Mouse (Mus musculus) 416B (cell line): ENCODE data around the gene Tspan32.

Source experiments
- DNase-seq: peaks from one replicate; pipeline ENCODE4 v3.0.0; 2011; ENCODE audit warnings: low read depth

The Tspan32 gene

DNA sequence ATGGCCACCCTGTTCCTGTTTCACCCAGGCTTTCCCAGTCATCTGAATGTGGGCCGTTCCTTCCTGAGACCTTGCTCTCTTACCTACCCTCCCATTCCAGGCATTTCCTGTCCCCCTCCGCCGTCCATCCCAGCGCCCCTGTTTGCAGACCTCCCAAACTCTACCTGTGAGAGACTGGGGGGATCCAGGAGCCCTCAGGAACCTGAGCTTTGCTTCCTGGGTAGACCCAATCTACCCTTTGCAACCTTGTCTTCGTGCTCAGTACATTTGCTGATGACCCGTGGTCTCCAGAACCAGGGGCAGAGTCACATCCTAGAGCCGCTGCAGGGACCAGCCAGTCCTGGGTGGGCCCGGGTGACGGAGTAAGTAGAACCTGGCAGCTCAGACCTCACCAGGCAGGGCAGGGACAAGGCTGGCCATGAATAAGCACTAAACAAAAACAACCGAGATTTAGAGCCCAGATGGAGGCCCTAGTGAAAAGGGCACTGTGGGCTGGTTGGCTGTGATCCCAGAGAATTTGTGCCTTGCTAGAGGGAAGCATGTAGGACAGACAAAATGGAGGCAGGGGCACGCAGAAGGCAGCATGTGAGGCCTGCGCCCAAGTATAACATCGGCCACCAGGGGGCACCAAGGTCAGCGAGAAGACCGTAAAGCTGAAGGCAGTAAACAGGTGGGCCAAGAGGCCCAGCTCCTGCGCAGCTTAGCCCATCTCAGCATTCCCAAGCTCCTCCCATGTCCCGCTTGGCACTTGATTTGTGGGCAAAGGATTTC is 2.9 kb downstream of the Tspan32 start:
- DNase-seq = peak; percentile 93

GRCm38 (mm10) chr7:143008370-143008926 is 3.6 kb downstream of the Tspan32 start:
- peak; percentile 82 for DNase-seq

DNA sequence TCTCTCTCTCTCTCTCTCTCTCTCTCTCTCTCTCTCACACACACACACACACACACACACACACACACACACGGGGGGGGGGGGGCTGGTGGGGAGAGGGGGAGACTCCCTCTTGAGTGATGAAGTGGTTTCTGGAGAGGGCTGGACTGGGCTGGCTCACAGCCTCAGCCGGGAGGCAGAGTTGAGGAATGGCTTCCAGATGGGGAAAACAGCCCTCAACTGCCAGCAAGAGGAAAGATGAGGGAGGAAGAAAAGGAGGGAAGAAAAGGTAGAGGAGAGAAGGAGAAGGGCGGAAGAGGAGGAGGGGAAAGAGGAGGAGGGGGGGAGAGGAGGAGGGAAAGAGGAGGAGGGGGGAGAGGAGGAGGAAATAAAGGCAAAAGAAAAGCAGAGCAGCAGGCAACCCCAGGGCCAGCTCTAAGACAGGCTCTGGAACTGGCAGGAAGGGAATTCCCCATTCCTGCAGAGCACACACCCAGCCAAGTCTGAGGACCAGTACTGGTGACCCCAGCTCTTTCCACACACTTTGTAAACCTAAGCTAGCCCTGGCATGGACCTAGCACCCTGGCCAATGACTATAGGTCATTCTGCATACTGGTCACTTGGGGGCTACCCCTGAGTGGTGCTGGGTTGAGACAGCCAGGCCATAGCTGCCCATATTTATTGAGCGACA is 4.3 kb downstream of the Tspan32 start:
- no peak for DNase-seq

- peak; percentile 86 for DNase-seq
These were observed 5.2 kb downstream of the Tspan32 start for GRCm38 (mm10) chr7:143009996-143010395.

DNA sequence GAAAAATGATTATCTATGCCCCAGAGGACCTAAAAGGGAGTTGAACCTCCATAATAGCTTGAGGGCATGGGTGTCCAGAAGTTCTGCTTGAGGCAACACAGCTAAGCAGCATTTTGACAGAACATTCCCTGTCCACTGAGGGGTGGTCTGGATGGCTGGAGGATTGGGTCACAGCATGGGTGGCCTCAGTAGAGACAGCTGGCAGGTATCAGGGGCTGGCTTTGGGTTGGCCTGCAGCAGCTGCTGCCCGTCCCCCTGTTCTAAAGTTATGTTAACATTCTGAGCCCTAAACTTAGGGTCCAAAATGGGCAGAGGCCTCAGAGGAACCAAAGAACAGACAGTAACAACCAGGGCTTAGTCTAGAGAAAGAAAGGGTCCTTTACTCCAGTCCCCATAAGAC is 6.4 kb downstream of the Tspan32 start:
- DNase-seq = no peak

GRCm38 (mm10) chr7:143012230-143012875 is 7.5 kb downstream of the Tspan32 start:
- peak; percentile 38 for DNase-seq

DNA sequence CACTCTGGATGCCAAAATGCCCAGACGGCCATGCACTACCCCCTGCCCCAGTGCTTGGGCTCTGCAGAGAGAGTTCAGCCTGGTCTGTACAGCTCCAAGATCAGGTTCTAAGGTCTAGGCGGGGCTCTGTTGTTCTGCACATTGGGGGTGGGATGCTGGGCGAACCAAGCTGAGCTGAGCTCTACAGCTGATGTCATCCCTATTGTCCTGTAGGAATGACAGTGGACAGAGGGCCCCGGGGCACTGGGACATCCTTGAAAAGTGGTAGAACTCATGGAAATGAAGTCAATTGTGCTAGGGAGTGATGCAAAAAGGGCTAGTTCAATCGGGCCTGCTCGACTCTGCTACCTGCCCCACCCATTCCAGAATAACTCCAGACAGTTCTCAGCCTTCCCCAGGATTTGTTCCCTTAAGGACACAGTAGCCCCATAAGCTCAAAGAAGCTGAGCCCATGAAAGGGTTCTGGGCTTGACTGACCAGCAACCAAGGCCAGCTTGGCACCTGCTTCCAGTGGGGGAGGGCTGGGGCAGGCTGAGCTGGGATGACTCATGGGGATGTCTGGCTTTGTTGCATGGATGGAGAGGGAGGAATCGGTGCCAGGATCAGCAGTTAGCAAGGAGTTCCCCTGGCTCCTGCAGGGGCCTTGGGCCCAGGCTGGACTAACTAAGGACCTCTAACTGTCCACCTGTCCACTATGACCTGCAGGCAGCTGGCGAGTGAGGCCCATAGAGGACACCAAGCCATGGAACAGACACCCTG is 8.8 kb downstream of the Tspan32 start:
- peak; percentile 37 for DNase-seq

DNA sequence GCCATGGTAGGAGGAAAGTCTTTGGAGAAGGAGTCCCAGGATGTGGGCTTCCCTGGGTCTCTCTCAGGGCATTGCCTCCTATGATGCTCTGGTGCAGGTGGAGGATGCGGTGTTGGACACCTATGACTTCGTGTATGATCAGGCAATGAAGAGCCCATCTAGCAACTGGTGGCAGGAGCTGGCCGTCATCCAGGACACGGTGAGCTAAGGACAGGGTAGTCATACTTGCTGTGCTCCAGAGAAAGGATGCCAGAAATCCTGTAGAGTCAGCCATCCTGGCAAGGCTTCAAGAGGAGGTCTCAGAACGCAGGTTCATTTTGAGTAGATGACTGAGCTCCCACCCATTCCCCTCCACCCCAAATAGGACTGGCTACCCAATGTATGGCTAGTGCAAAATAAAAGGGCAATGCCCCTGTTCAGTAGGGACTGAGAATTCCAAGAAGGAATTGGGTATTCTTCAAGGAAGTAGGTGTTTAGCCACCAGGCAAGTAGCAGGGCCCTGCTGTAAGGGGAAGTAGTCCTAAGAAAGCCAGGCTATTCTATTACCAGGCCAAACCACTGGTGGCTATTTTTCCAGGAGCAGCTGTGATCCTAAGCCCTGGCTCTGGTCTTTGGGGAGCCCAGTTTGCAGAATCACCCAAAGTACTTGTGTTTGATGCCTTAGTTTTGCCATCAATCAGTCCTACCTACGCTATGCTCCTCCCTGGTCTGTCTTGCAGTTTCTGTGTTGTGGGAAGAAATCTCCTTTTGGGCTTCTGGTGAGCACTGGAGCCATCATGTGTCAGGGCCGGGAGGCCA is 10.2 kb downstream of the Tspan32 start:
- no peak for DNase-seq

- DNase-seq = peak; percentile 33
These were observed 11.0 kb downstream of the Tspan32 start for GRCm38 (mm10) chr7:143015755-143016423.

DNA sequence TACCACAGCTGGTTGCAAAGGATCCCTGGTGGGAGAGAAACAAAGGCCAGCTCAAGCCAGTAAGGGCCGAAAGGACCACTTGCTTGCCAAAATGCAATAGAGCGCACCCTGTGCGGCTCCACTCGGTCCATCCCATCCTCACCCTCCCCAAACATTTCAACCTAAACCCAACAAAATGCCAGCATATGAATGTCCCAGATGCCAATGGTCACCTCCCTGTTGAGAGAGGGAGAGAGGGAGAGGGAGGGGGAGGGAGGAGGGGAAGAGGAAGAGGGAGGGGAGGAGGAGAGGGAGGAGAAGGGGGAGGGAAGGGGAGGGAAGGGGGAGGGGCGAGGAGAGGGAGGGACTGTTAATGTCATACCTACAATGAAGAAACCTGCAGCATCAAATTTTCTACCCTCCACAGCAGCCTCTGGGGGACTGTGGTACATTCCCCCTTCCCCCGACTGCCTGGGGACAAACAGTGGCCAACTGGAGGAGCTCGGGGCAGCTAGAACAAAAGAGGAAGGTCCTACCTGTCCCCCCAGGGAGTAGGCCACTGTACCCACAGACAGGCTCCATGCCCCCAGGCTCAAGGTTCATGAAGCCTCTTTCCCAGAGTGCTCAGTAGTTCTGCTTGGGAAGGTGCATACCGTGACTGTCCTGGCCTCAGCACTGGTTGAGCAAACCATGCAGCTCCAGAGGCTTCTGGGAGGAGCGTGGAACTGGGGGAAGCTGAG is 11.7 kb downstream of the Tspan32 start:
- peak; percentile 39 for DNase-seq

DNA sequence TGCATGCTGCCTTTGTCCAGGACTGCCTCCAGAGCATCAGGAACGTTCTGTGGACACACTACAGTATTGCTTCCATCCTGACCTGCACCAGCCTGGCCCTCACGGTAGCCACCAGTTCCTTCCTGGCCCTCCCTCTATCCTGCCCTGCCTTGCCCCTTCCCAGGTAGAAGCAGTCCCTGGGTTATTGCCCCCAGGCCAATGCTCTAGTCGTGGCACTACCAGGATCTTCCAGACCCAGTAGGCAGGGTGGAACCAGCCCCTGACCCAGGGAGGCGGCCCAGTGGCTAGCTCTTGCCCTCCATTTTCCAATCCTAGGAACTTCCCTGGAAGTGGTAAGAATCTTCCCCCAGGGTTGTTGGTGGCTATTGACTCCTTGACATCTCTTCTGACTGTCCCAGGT is 12.3 kb downstream of the Tspan32 start:
- DNase-seq = no peak

DNA sequence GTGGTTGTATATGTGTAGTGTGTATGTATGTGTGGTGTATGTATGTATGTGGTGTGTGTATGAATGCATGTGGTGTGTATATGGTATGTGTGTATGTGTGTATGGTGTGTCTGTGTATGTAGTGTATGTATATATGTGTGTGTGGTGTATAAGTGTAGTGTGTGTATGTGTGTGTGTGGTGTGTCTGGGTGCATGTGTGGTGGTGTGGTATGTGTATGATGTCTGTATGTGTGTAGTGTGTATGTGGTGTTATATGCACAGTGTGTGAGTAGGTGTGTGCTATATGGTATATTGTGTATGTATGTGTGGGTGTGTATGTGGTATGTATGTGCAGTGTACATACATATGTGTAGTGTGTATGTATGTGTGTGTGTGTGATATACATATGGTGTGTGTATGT is 15.2 kb downstream of the Tspan32 start:
- no peak for DNase-seq

- no peak for DNase-seq
These were observed 15.9 kb downstream of the Tspan32 start for GRCm38 (mm10) chr7:143020764-143021163.

- peak; percentile 66 for DNase-seq
These were observed 16.7 kb downstream of the Tspan32 start for GRCm38 (mm10) chr7:143021356-143022164.

DNA sequence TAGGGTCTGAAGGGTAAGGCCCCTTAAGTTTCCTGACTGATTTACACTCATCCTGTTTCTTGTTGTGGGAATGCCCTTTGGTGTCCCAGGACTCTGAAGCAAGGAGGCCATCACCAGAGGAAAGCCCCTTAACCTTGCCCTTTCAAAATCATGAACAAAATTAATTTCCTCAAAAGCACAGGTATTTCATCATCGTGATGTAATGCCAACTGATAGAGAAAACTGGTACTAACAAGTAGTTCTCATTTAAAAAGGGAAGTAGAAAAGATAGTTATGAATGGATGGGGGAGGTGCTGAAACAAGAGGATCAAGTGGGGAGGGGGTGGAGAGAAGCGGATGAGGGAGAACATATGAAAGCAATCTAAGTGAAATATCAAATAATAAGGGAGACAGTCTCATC is 18.7 kb downstream of the Tspan32 start:
- peak; percentile 73 for DNase-seq

DNA sequence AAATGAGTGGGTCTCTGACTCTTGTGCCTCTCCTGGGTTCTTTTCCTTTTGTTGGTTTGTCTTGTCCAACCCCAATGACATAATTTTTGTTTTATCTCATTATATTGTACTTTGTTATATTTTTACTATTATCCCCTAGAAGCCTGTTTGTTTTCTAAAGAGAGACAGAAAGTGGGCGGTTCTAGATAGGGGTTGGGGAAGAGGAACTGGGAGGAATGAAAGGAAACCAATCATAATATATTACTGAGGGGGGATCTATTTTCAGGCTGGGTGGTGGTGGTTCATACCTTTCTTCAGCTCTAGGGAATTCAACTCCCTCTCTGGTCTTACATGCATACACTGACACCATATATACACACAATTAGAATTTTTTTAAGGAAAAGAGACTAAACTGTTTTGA is 19.4 kb downstream of the Tspan32 start:
- no peak for DNase-seq

GRCm38 (mm10) chr7:143025496-143025895 is 20.6 kb downstream of the Tspan32 start:
- DNase-seq = no peak

- DNase-seq = no peak
These were observed 22.4 kb downstream of the Tspan32 start for GRCm38 (mm10) chr7:143027196-143027595.

- DNase-seq = no peak
These were observed 27.0 kb downstream of the Tspan32 start for GRCm38 (mm10) chr7:143031816-143032215.
